Comparison of ENCODE assay signal across 16 mouse cellular contexts in the genomic region with DNA sequence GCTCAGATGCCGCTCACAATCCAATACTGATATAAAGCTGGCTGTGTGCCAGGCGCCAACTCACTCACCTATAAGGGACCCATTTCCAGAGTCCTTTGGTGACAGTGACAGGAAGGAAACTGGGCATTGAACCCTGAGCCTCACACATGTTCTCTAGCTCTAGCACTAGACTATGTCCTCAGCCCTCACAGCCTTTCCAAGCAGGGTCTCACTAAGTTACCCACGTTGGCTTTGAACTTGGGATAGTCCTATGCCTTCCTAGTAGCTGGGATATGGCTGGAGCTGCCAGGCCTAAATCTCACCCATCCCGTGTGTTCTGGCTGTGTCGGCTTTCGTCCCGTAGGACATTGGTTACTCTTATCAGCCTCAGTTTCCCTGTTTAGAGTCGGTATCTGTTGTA.
"Had no signal": no experiment of that assay in that cellular context is flagged by ENCODE, and none has a peak within 500 bp of the region (broad histone marks: within the 10 kb centered on the region; RNA-seq: fewer than 3 reads in every experiment).

No protein-coding gene starts in this region.

- H3K27me3 ChIP-seq: neural tube, embryonic 13.5 days; neural tube, embryonic 15.5 days; stomach, embryonic 15.5 days had no signal

- H3K27ac ChIP-seq: neural tube, embryonic 13.5 days; neural tube, embryonic 15.5 days; stomach, embryonic 15.5 days; stomach, postnatal 0 days had no signal

- H3K4me3 ChIP-seq: neural tube, embryonic 13.5 days; neural tube, embryonic 15.5 days; stomach, embryonic 15.5 days had no signal

- H3K36me3 ChIP-seq: neural tube, embryonic 13.5 days; neural tube, embryonic 15.5 days; stomach, embryonic 15.5 days had no signal

- H3K9me3 ChIP-seq: neural tube, embryonic 13.5 days; neural tube, embryonic 15.5 days; stomach, embryonic 15.5 days had no signal

- DNase-seq: retina, postnatal 1 day; right cerebral cortex, adult 18-20 months; right cerebral cortex, postnatal 14 days; right cerebral cortex, postnatal 25 days; right cerebral cortex, postnatal 4 days; spleen, adult 18-20 months; thymus, adult 18-20 months; thymus, adult 2 months; thymus, postnatal 14 days; thymus, postnatal 25 days; thymus, postnatal 36 days; thymus, postnatal 4 days had no signal
